ENCODE assay signal across 26 mouse cellular contexts in genomic region chr10:12488518-12488917, GRCm38 (mm10).
DNase-seq lines count a peak whose midpoint lies in the region; ATAC-seq and TF ChIP-seq lines count a peak whose summit lies in the region.
"Had no signal": no experiment of that assay in that cellular context is flagged by ENCODE, and none has a peak within 500 bp of the region (broad histone marks: within the 10 kb centered on the region; RNA-seq: fewer than 3 reads in every experiment).

No protein-coding gene starts in this region.

- WGBS in heart, adult 2 months, result 83% methylated on average over 3 of the region's 3 CpGs
- WGBS in lung, embryonic 14.5 days, result 76% methylated on average over 3 of the region's 3 CpGs
- WGBS in lung, postnatal 0 days, result 60% methylated on average over 3 of the region's 3 CpGs
- WGBS in intestine, embryonic 16.5 days, result 62% methylated on average over 3 of the region's 3 CpGs
- WGBS in small intestine, adult 2 months, result 23% methylated on average over 3 of the region's 3 CpGs

- no peak overlapping the region for H3K4me2 ChIP-seq in lung, embryonic 14.5 days
- no peak overlapping the region for H3K4me2 ChIP-seq in lung, postnatal 0 days (replicated peaks; ENCODE audit: low read depth, low read length)
- H3K4me2 ChIP-seq in intestine, embryonic 16.5 days (ENCODE audit: low read depth, low read length), result no peak overlapping the region
- H3K4me2 ChIP-seq: heart, embryonic 12.5 days; hindbrain, embryonic 13.5 days; limb, embryonic 15.5 days; lung, embryonic 15.5 days; midbrain, embryonic 12.5 days; neural tube, embryonic 13.5 days had no signal

- no peak overlapping the region for H3K27ac ChIP-seq in heart, adult 2 months
- H3K27ac ChIP-seq in lung, embryonic 14.5 days (ENCODE audit: low read depth), result no peak overlapping the region
- no peak overlapping the region for H3K27ac ChIP-seq in lung, postnatal 0 days (ENCODE audit: low read length)
- no peak overlapping the region for H3K27ac ChIP-seq in intestine, embryonic 16.5 days (ENCODE audit: low read length)
- H3K27ac ChIP-seq in small intestine, adult 2 months (ENCODE audit: insufficient read depth, low read depth, low read length), result 0 out of 2 replicates have a peak overlapping the region, but pooled peaks have one; percentile 10
- H3K27ac ChIP-seq: hindbrain, embryonic 13.5 days; layer of hippocampus, adult 2 months; limb, embryonic 15.5 days; liver, embryonic 14.5 days; lung, embryonic 15.5 days; midbrain, embryonic 12.5 days; neural tube, embryonic 13.5 days had no signal

- ATAC-seq in lung, embryonic 14.5 days (ENCODE audit: insufficient read depth), result no peak
- no peak for ATAC-seq in lung, postnatal 0 days
- peak; percentile 90 for ATAC-seq in intestine, embryonic 16.5 days
- ATAC-seq: forebrain, embryonic 14.5 days had no signal

- peak; percentile 17 for DNase-seq in heart, adult 11 months
- no peak for DNase-seq in heart, adult 2 months
- peak; percentile 12 for DNase-seq in lung, embryonic 14.5 days
- no peak for DNase-seq in lung, postnatal 0 days (ENCODE audit: low spot score)
- no peak for DNase-seq in layer of hippocampus, adult 8-10 months (ENCODE audit: low spot score in 2 of 2)
- DNase-seq in adrenal gland, postnatal 14 days, result no peak
- DNase-seq: adrenal gland, postnatal 36 days; cerebellum, adult 18-20 months; cerebellum, postnatal 10 days; gastrocnemius, postnatal 25 days; heart, adult 18-20 months; heart, postnatal 4 days; kidney, postnatal 25 days; lung, postnatal 36 days had no signal

- no peaks in the 10 kb centered on the region for H3K27me3 ChIP-seq in heart, adult 2 months (ENCODE audit: control insufficient read depth, insufficient read depth, low read length)
- H3K27me3 ChIP-seq in lung, embryonic 14.5 days (ENCODE audit: insufficient read depth, low read length), result no peaks in the 10 kb centered on the region
- no peaks in the 10 kb centered on the region for H3K27me3 ChIP-seq in lung, postnatal 0 days (replicated peaks; ENCODE audit: insufficient read depth, low read length)
- no peaks in the 10 kb centered on the region for H3K27me3 ChIP-seq in intestine, embryonic 16.5 days (replicated peaks; ENCODE audit: control insufficient read depth, insufficient read depth, low read length)
- H3K27me3 ChIP-seq in small intestine, adult 2 months (ENCODE audit: control insufficient read depth, insufficient read depth, low read length), result no peaks in the 10 kb centered on the region
- H3K27me3 ChIP-seq: heart, embryonic 12.5 days; hindbrain, embryonic 13.5 days; limb, embryonic 15.5 days; lung, embryonic 15.5 days; midbrain, embryonic 12.5 days; neural tube, embryonic 13.5 days had no signal

- no peak overlapping the region for H3K9ac ChIP-seq in heart, adult 2 months (ENCODE audit: low read depth, low read length)
- no peak overlapping the region for H3K9ac ChIP-seq in lung, embryonic 14.5 days
- no peak overlapping the region for H3K9ac ChIP-seq in lung, postnatal 0 days (replicated peaks; ENCODE audit: low read depth)
- no peak overlapping the region for H3K9ac ChIP-seq in intestine, embryonic 16.5 days (ENCODE audit: low read depth, low read length)
- H3K9ac ChIP-seq: heart, embryonic 12.5 days; hindbrain, embryonic 13.5 days; limb, embryonic 15.5 days; liver, embryonic 14.5 days; lung, embryonic 15.5 days; midbrain, embryonic 12.5 days; neural tube, embryonic 13.5 days had no signal

- no peak for TF ChIP-seq EP300 in heart, adult 2 months (IDR thresholded peaks at IDR 0.05; ENCODE audit: insufficient read depth, low read depth, low read length)
- no peak for TF ChIP-seq EP300 in lung, postnatal 0 days (IDR thresholded peaks at IDR 0.05)

- H3K4me3 ChIP-seq in heart, adult 2 months, result no peak overlapping the region
- no peak overlapping the region for H3K4me3 ChIP-seq in lung, embryonic 14.5 days (ENCODE audit: low read depth, low read length)
- H3K4me3 ChIP-seq in lung, postnatal 0 days (ENCODE audit: low read depth, low read length), result no peak overlapping the region
- no peak overlapping the region for H3K4me3 ChIP-seq in intestine, embryonic 16.5 days (ENCODE audit: low read length)
- H3K4me3 ChIP-seq in small intestine, adult 2 months (ENCODE audit: low read depth, low read length), result no peak overlapping the region
- H3K4me3 ChIP-seq: erythroblast, embryonic 14.5 days; heart, embryonic 12.5 days; hindbrain, embryonic 13.5 days; layer of hippocampus, adult 2 months; limb, embryonic 15.5 days; lung, embryonic 15.5 days; midbrain, embryonic 12.5 days; neural tube, embryonic 13.5 days had no signal

- H3K9me3 ChIP-seq in lung, embryonic 14.5 days (ENCODE audit: low read depth, low read length), result no peaks in the 10 kb centered on the region
- no peaks in the 10 kb centered on the region for H3K9me3 ChIP-seq in lung, postnatal 0 days (ENCODE audit: low read length)
- no peaks in the 10 kb centered on the region for H3K9me3 ChIP-seq in intestine, embryonic 16.5 days (ENCODE audit: control insufficient read depth, low read length)
- H3K9me3 ChIP-seq: heart, embryonic 12.5 days; hindbrain, embryonic 13.5 days; limb, embryonic 15.5 days; lung, embryonic 15.5 days; midbrain, embryonic 12.5 days; neural tube, embryonic 13.5 days had no signal

- H3K79me2 ChIP-seq in heart, adult 2 months (replicated peaks; ENCODE audit: control insufficient read depth, insufficient read depth, low read length), result no peaks in the 10 kb centered on the region

- no peaks in the 10 kb centered on the region for H3K4me1 ChIP-seq in heart, adult 2 months (ENCODE audit: control insufficient read depth, insufficient read depth, low read length)
- H3K4me1 ChIP-seq in lung, embryonic 14.5 days (ENCODE audit: insufficient read depth), result no peaks in the 10 kb centered on the region
- no peaks in the 10 kb centered on the region for H3K4me1 ChIP-seq in lung, postnatal 0 days (ENCODE audit: insufficient read depth, low read depth, low read length)
- peaks cover 7% of the 10 kb centered on the region for H3K4me1 ChIP-seq in intestine, embryonic 16.5 days (ENCODE audit: control insufficient read depth, insufficient read depth, low read length)
- peaks cover 4% of the 10 kb centered on the region; the same call in 1 of the 2 replicates for H3K4me1 ChIP-seq in small intestine, adult 2 months (ENCODE audit: control insufficient read depth, insufficient read depth, insufficient read length, low read length)

- H3K36me3 ChIP-seq in heart, adult 2 months (ENCODE audit: control insufficient read depth, insufficient read depth, low read length), result no peaks in the 10 kb centered on the region
- H3K36me3 ChIP-seq in lung, embryonic 14.5 days (ENCODE audit: insufficient read depth), result 0 out of 2 replicates have a peak, but pooled peaks cover 2% of the 10 kb centered on the region
- H3K36me3 ChIP-seq in lung, postnatal 0 days (ENCODE audit: insufficient read depth, low read length), result no peaks in the 10 kb centered on the region
- H3K36me3 ChIP-seq in intestine, embryonic 16.5 days (ENCODE audit: control insufficient read depth, insufficient read depth, low read length), result no peaks in the 10 kb centered on the region
- peaks cover 4% of the 10 kb centered on the region for H3K36me3 ChIP-seq in small intestine, adult 2 months (ENCODE audit: control insufficient read depth, insufficient read depth, low read length)
- H3K36me3 ChIP-seq: heart, embryonic 12.5 days; hindbrain, embryonic 13.5 days; limb, embryonic 15.5 days; lung, embryonic 15.5 days; midbrain, embryonic 12.5 days; neural tube, embryonic 13.5 days had no signal

- intact Hi-C loops in heart, adult 2 months (cut with DNase I), result no loop called here

- no peak for TF ChIP-seq POLR2A in heart, adult 2 months (IDR thresholded peaks at IDR 0.05; ENCODE audit: insufficient read depth, low read depth, low read length)
- no peak for TF ChIP-seq POLR2A in small intestine, adult 2 months (IDR thresholded peaks at IDR 0.05; ENCODE audit: low read depth, low read length)

- TF ChIP-seq CTCF in heart, adult 2 months (IDR thresholded peaks at IDR 0.05), result no peak
- no peak for TF ChIP-seq CTCF in lung, embryonic 14.5 days (IDR thresholded peaks at IDR 0.05; ENCODE audit: low read depth)
- TF ChIP-seq CTCF in lung, postnatal 0 days (IDR thresholded peaks at IDR 0.05), result no peak
- TF ChIP-seq CTCF in small intestine, adult 2 months (IDR thresholded peaks at IDR 0.05; ENCODE audit: extremely low read depth, insufficient read length, insufficient replicate concordance, low read depth, low read length), result no peak

Comparison
In these comparisons a context has a peak if more than half of its experiments do, and no peak if none do; other contexts are left out.
1. DNase-seq: peak in heart, adult 11 months (single experiment) and lung, embryonic 14.5 days (single experiment); none in heart, adult 2 months (0 of 2), lung, postnatal 0 days (single experiment), layer of hippocampus, adult 8-10 months (0 of 2) and adrenal gland, postnatal 14 days (single experiment).